Mouse (Mus musculus) ES-Bruce4 (cell line): ENCODE measurements around the gene Kcnc1. TPM values are rescaled to one million over a fixed set of nuclear protein-coding genes. Genes with fewer than 3 reads are reported as not detected.

ENCODE experiments used
- H3K27ac ChIP-seq: 2 replicates; pipeline ENCODE4 v1.5.1; 2012; ENCODE audit warnings: low read length, inconsistent platforms; ENCODE audit not compliant: insufficient read depth
- H3K27me3 ChIP-seq: 2 replicates; pipeline ENCODE4 v1.6.1; 2012; ENCODE audit warnings: mild to moderate bottlenecking, low read length, inconsistent platforms; ENCODE audit not compliant: control insufficient read depth, poor library complexity, insufficient read depth, severe bottlenecking
- H3K36me3 ChIP-seq: 2 replicates; pipeline ENCODE4 v1.6.1; 2012; ENCODE audit warnings: inconsistent platforms, mild to moderate bottlenecking, low read length, moderate library complexity; ENCODE audit not compliant: control insufficient read depth, poor library complexity, insufficient read depth, severe bottlenecking
- H3K4me1 ChIP-seq: one replicate; pipeline ENCODE4 v1.8.1; 2011; ENCODE audit warnings: low read length; ENCODE audit not compliant: control insufficient read depth, insufficient read depth
- H3K4me3 ChIP-seq: 2 replicates; pipeline ENCODE4 v1.5.1; 2011; ENCODE audit warnings: low read depth, mild to moderate bottlenecking, low read length
- H3K9ac ChIP-seq: 2 replicates; pipeline ENCODE4 v1.6.1; 2012; ENCODE audit warnings: low read depth, mild to moderate bottlenecking, inconsistent platforms; ENCODE audit not compliant: poor library complexity, severe bottlenecking
- H3K9me3 ChIP-seq: replicated peaks from 2 replicates; pipeline ENCODE4 v1.6.1; 2012; ENCODE audit warnings: mild to moderate bottlenecking, low read length, inconsistent platforms; ENCODE audit not compliant: control insufficient read depth, poor library complexity, insufficient read depth, severe bottlenecking
- CTCF ChIP-seq: IDR thresholded peaks from one replicate; pipeline ENCODE4 v1.8.1; 2011; ENCODE audit warnings: low read depth, low read length
- EP300 ChIP-seq: IDR thresholded peaks from 2 replicates; pipeline ENCODE4 v1.6.1; 2011; ENCODE audit warnings: low read depth, low read length; ENCODE audit not compliant: insufficient read depth
- POLR2A ChIP-seq: IDR thresholded peaks from one replicate; pipeline ENCODE4 v1.8.1; 2011; ENCODE audit warnings: low read length; ENCODE audit not compliant: insufficient read depth
- polyA plus RNA-seq: library from polyadenylated mRNA; stranded (reverse); fragments of >200 nt; gene quantifications from 2 replicates; pipeline ENCODE4 v1.2.4, GENCODE M21; 2011; ENCODE audit warnings: low read depth; ENCODE audit not compliant: missing spikeins, insufficient read depth, insufficient read length

The Kcnc1 gene
- polyA plus RNA-seq, 1 experiment: 0.07 TPM

- Histone ChIP-seq H3K9me3 (no peaks in the 10 kb centered on the region), H3K36me3 (no peaks in the 10 kb centered on the region)
- TF ChIP-seq CTCF: no peak
- no peak for TF ChIP-seq POLR2A
- no peak for TF ChIP-seq EP300
Measured at GRCm38 (mm10) chr7:46459200-46459599, 62.9 kb downstream of the Kcnc1 start.

GRCm38 (mm10) chr7:46459605-46460245, 63.4 kb downstream of the Kcnc1 start:
- Histone ChIP-seq H3K4me3 (no peak overlapping the region), H3K27ac (no peak overlapping the region), H3K27me3 (no peaks in the 10 kb centered on the region), H3K36me3 (no peaks in the 10 kb centered on the region), H3K9me3 (no peaks in the 10 kb centered on the region), H3K9ac (no peak overlapping the region), H3K4me1 (no peaks in the 10 kb centered on the region)
- TF ChIP-seq EP300: no peak
- TF ChIP-seq CTCF: no peak
- TF ChIP-seq POLR2A: no peak

More at GRCm38 (mm10) chr7:46459200-46459599, 62.9 kb downstream of the Kcnc1 start:
- Histone ChIP-seq H3K9ac (no peak overlapping the region), H3K4me3 (no peak overlapping the region), H3K27me3 (no peaks in the 10 kb centered on the region), H3K27ac (no peak overlapping the region), H3K4me1 (no peaks in the 10 kb centered on the region)

GRCm38 (mm10) chr7:46462287-46462686, 66.0 kb downstream of the Kcnc1 start:
- H3K4me3 ChIP-seq: no peak overlapping the region
- TF ChIP-seq EP300: no peak
- TF ChIP-seq POLR2A: no peak
- no peak for TF ChIP-seq CTCF
- H3K27me3 ChIP-seq: no peaks in the 10 kb centered on the region

GRCm38 (mm10) chr7:46463136-46463535, 66.8 kb downstream of the Kcnc1 start:
- TF ChIP-seq POLR2A: no peak
- no peak for TF ChIP-seq CTCF
- TF ChIP-seq EP300: no peak
- Histone ChIP-seq H3K27me3 (no peaks in the 10 kb centered on the region), H3K9ac (no peak overlapping the region), H3K4me3 (no peak overlapping the region), H3K27ac (no peak overlapping the region), H3K36me3 (no peaks in the 10 kb centered on the region), H3K9me3 (no peaks in the 10 kb centered on the region), H3K4me1 (no peaks in the 10 kb centered on the region)

More at GRCm38 (mm10) chr7:46462287-46462686, 66.0 kb downstream of the Kcnc1 start:
- H3K9ac ChIP-seq: no peak overlapping the region
- H3K4me1 ChIP-seq: no peaks in the 10 kb centered on the region
- no peaks in the 10 kb centered on the region for H3K9me3 ChIP-seq
- H3K36me3 ChIP-seq: no peaks in the 10 kb centered on the region
- no peak overlapping the region for H3K27ac ChIP-seq

GRCm38 (mm10) chr7:46466422-46466981, 70.2 kb downstream of the Kcnc1 start:
- no peak overlapping the region for H3K9ac ChIP-seq
- no peak overlapping the region for H3K4me3 ChIP-seq
- no peaks in the 10 kb centered on the region for H3K9me3 ChIP-seq
- no peak overlapping the region for H3K27ac ChIP-seq
- H3K36me3 ChIP-seq: no peaks in the 10 kb centered on the region
- TF ChIP-seq POLR2A (no peak), CTCF (no peak), EP300 (no peak)
- H3K27me3 ChIP-seq: no peaks in the 10 kb centered on the region
- H3K4me1 ChIP-seq: no peaks in the 10 kb centered on the region

- Histone ChIP-seq H3K4me1 (no peaks in the 10 kb centered on the region), H3K36me3 (no peaks in the 10 kb centered on the region), H3K9ac (no peak overlapping the region), H3K27me3 (no peaks in the 10 kb centered on the region), H3K9me3 (no peaks in the 10 kb centered on the region), H3K27ac (no peak overlapping the region), H3K4me3 (no peak overlapping the region)
- TF ChIP-seq POLR2A: no peak
- no peak for TF ChIP-seq EP300
- no peak for TF ChIP-seq CTCF
Measured at GRCm38 (mm10) chr7:46469542-46469941, 73.2 kb downstream of the Kcnc1 start.
